Mouse (Mus musculus): Measurements from ENCODE around the gene Slc25a11. TPM values are rescaled to one million over a fixed set of nuclear protein-coding genes. Genes with fewer than 3 reads are reported as not detected.

Slc25a11 gene
- total RNA-seq, 2 experiments from 2014 or later = 124 to 127 TPM

GRCm38 (mm10) chr11:70668771-70669505 is 21.7 kb upstream of the Slc25a11 start, which contains the start of gene Spag7:
Spag7 (minus strand) TSS chr11:70669416.
- peak; percentile 97 to 99 for DNase-seq (ENCODE audit: low spot score in 2 of 2)

GRCm38 (mm10) chr11:70668335-70668770 is 21.1 kb upstream of the Slc25a11 start:
- DNase-seq (ENCODE audit: low spot score in 2 of 2) = peak in 1 of 2 experiments; percentile 81

GRCm38 (mm10) chr11:70667271-70668150 is 20.2 kb upstream of the Slc25a11 start:
- no peak for DNase-seq (ENCODE audit: low spot score in 2 of 2)

GRCm38 (mm10) chr11:70666687-70667086 is 19.4 kb upstream of the Slc25a11 start:
- DNase-seq (ENCODE audit: low spot score in 2 of 2) = no peak

GRCm38 (mm10) chr11:70664741-70665140 is 17.5 kb upstream of the Slc25a11 start:
- no peak for DNase-seq (ENCODE audit: low spot score in 2 of 2)

- no peak for DNase-seq (ENCODE audit: low spot score in 2 of 2)
Observed at GRCm38 (mm10) chr11:70663957-70664356, 16.7 kb upstream of the Slc25a11 start.

- no peak for DNase-seq (ENCODE audit: low spot score in 2 of 2)
Observed at GRCm38 (mm10) chr11:70663101-70663500, 15.8 kb upstream of the Slc25a11 start.

- no peak for DNase-seq (ENCODE audit: low spot score in 2 of 2)
Observed at GRCm38 (mm10) chr11:70660571-70660970, 13.3 kb upstream of the Slc25a11 start.

GRCm38 (mm10) chr11:70658942-70659341 is 11.7 kb upstream of the Slc25a11 start:
- no peak for DNase-seq (ENCODE audit: low spot score in 2 of 2)

- DNase-seq (ENCODE audit: low spot score in 2 of 2) = no peak
Observed at GRCm38 (mm10) chr11:70658521-70658920, 11.2 kb upstream of the Slc25a11 start.

- DNase-seq (ENCODE audit: low spot score in 2 of 2) = no peak
Observed at GRCm38 (mm10) chr11:70657991-70658390, 10.7 kb upstream of the Slc25a11 start.

GRCm38 (mm10) chr11:70657573-70657972 is 10.3 kb upstream of the Slc25a11 start:
- no peak for DNase-seq (ENCODE audit: low spot score in 2 of 2)

- no peak for DNase-seq (ENCODE audit: low spot score in 2 of 2)
Observed at GRCm38 (mm10) chr11:70656964-70657363, 9.7 kb upstream of the Slc25a11 start, which contains the start of gene Eno3. Eno3 (plus strand) TSS chr11:70657202.

GRCm38 (mm10) chr11:70656456-70656927 is 9.2 kb upstream of the Slc25a11 start:
- DNase-seq (ENCODE audit: low spot score in 2 of 2) = no peak

GRCm38 (mm10) chr11:70655571-70656455 is 8.5 kb upstream of the Slc25a11 start:
- no peak for DNase-seq (ENCODE audit: low spot score in 2 of 2)

GRCm38 (mm10) chr11:70654923-70655570 is 7.8 kb upstream of the Slc25a11 start:
- DNase-seq (ENCODE audit: low spot score in 2 of 2) = peak in 1 of 2 experiments; percentile 78

- peak; percentile 62 to 73 for DNase-seq (ENCODE audit: low spot score in 2 of 2)
Observed at GRCm38 (mm10) chr11:70654198-70654922, 7.1 kb upstream of the Slc25a11 start, which contains the start of gene Pfn1. Pfn1 (minus strand) TSS chr11:70654644.

GRCm38 (mm10) chr11:70653345-70654197 is 6.3 kb upstream of the Slc25a11 start:
- DNase-seq (ENCODE audit: low spot score in 2 of 2) = peak in 1 of 2 experiments; percentile 46

Measured in layer of hippocampus, postnatal 14 days (tissue).